Mouse (Mus musculus) forebrain, embryonic 14.5 days (tissue): ENCODE data around the gene Olfr531. TPM values are rescaled to one million over a fixed set of nuclear protein-coding genes. Genes with fewer than 3 reads are reported as not detected.

Source experiments
- ATAC-seq: fragments of 200-750 bp; cut with Nextera tagmentation; 2 replicates; pipeline ENCODE4 v1.8.0; 2017; ENCODE audit warnings: mild to moderate bottlenecking, moderate library complexity
- DNase-seq: peaks from one replicate; pipeline ENCODE4 v3.0.0-alpha.2; 2015; ENCODE audit warnings: low spot score
- H3K27ac ChIP-seq: fragments of 300-500 bp; sonication (generic); 2 replicates; pipeline ENCODE4 v1.5.1; 2014; ENCODE audit warnings: low read depth, mild to moderate bottlenecking, control low read depth, low read length, moderate library complexity
- H3K27me3 ChIP-seq: fragments of 300-500 bp; sonication (generic); replicated peaks from 2 replicates; pipeline ENCODE4 v1.6.1; 2014; ENCODE audit warnings: low read length, control low read depth, mixed read lengths; ENCODE audit not compliant: control insufficient read depth, insufficient read depth
- H3K36me3 ChIP-seq: fragments of 300-500 bp; sonication (generic); 2 replicates; pipeline ENCODE4 v1.6.1; 2014; ENCODE audit warnings: low read length, control low read depth; ENCODE audit not compliant: control insufficient read depth, insufficient read depth
- H3K4me1 ChIP-seq: fragments of 300-500 bp; sonication (generic); 2 replicates; pipeline ENCODE4 v1.6.1; 2014; ENCODE audit warnings: antibody characterized with exemption, low read length, control low read depth; ENCODE audit not compliant: control insufficient read depth, insufficient read depth
- H3K4me2 ChIP-seq: fragments of 300-500 bp; sonication (generic); 2 replicates; pipeline ENCODE4 v1.6.1; 2014; ENCODE audit warnings: mild to moderate bottlenecking, control low read depth, low read length
- H3K4me3 ChIP-seq: fragments of 300-500 bp; sonication (generic); 2 replicates; pipeline ENCODE4 v1.5.1; 2014; ENCODE audit warnings: low read depth, low read length, control low read depth
- H3K9ac ChIP-seq: fragments of 300-500 bp; sonication (generic); 2 replicates; pipeline ENCODE4 v1.6.1; 2014; ENCODE audit warnings: mild to moderate bottlenecking, low read length, control low read depth, moderate library complexity
- H3K9me3 ChIP-seq: fragments of 300-500 bp; sonication (generic); replicated peaks from 2 replicates; pipeline ENCODE4 v1.6.1; 2016; ENCODE audit warnings: low read length, control low read depth, mixed read lengths; ENCODE audit not compliant: control insufficient read depth
- WGBS: fragments of 180-500 bp; shearing (Covaris S2); extraction: QIAGEN DNeasy Blood & Tissue Kit; methylation state at CpG from one replicate; pipeline ENCODE4 v1.1.7; 2014; 5-methylcytosine and 5-hydroxymethylcytosine counted together
- polyA plus RNA-seq: library from polyadenylated mRNA; unstranded; fragments of >200 nt; fragmentation: Nextera tagmentation; extraction: Ambion mirVana; gene quantifications from 2 replicates; pipeline ENCODE4 v1.2.1, GENCODE M21; 2014

The Olfr531 gene
- not detected in 2 replicates for polyA plus RNA-seq

GRCm38 (mm10) chr7:140402818-140403217 is at the start of gene Olfr531:
Olfr531 (minus strand) TSS chr7:140402918.
- Histone ChIP-seq H3K4me3 (no peak within 1 kb of the TSS), H3K27ac (no peak within 1 kb of the TSS), H3K9me3 (no peaks in the 10 kb centered on the region), H3K4me2 (no peak within 1 kb of the TSS), H3K9ac (no peak within 1 kb of the TSS), H3K4me1 (no peaks in the 10 kb centered on the region), H3K27me3 (no peaks in the 10 kb centered on the region), H3K36me3 (no peaks in the 10 kb centered on the region)
- ATAC-seq, result no peak
- DNase-seq, result no peak
- 92% methylated on average over 1 of the region's 1 CpGs for WGBS

- DNase-seq (no peak), ATAC-seq (no peak)
- no peak overlapping the region for H3K4me2 ChIP-seq
- no peaks in the 10 kb centered on the region for H3K4me1 ChIP-seq
- H3K4me3 ChIP-seq, result no peak overlapping the region
- WGBS, result 86% methylated on average over 1 of the region's 1 CpGs
- no peaks in the 10 kb centered on the region for H3K9me3 ChIP-seq
- no peak overlapping the region for H3K9ac ChIP-seq
- no peaks in the 10 kb centered on the region for H3K36me3 ChIP-seq
- no peaks in the 10 kb centered on the region for H3K27me3 ChIP-seq
- no peak overlapping the region for H3K27ac ChIP-seq
Measured at GRCm38 (mm10) chr7:140443141-140443540, 40.4 kb upstream of the Olfr531 start.

GRCm38 (mm10) chr7:140421539-140421938 is 18.8 kb upstream of the Olfr531 start, which contains the start of gene Olfr532:
Olfr532 (minus strand) TSS chr7:140421639.
- Histone ChIP-seq H3K9ac (no peak within 1 kb of the TSS), H3K4me2 (no peak within 1 kb of the TSS), H3K36me3 (no peaks in the 10 kb centered on the region), H3K27ac (no peak within 1 kb of the TSS), H3K4me1 (no peaks in the 10 kb centered on the region), H3K4me3 (no peak within 1 kb of the TSS), H3K27me3 (no peaks in the 10 kb centered on the region), H3K9me3 (no peaks in the 10 kb centered on the region)
- DNase-seq (no peak), ATAC-seq (no peak)
- 96% methylated on average over 1 of the region's 1 CpGs for WGBS

- no peaks in the 10 kb centered on the region for H3K27me3 ChIP-seq
- no peak overlapping the region for H3K27ac ChIP-seq
- H3K9ac ChIP-seq, result no peak overlapping the region
- H3K4me3 ChIP-seq, result no peak overlapping the region
- ATAC-seq (no peak), DNase-seq (no peak)
- WGBS, result 96% methylated on average over 2 of the region's 2 CpGs
- no peak overlapping the region for H3K4me2 ChIP-seq
- no peaks in the 10 kb centered on the region for H3K36me3 ChIP-seq
- H3K4me1 ChIP-seq, result no peaks in the 10 kb centered on the region
- H3K9me3 ChIP-seq, result no peaks in the 10 kb centered on the region
Measured at GRCm38 (mm10) chr7:140376911-140377310, 25.8 kb downstream of the Olfr531 start.

- no peak within 1 kb of the TSS for H3K27ac ChIP-seq
- WGBS, result 78% methylated on average over 1 of the region's 1 CpGs
- H3K4me1 ChIP-seq, result no peaks in the 10 kb centered on the region
- no peak within 1 kb of the TSS for H3K4me3 ChIP-seq
- H3K9ac ChIP-seq, result no peak within 1 kb of the TSS
- no peaks in the 10 kb centered on the region for H3K27me3 ChIP-seq
- ATAC-seq, result no peak
- DNase-seq, result no peak
- no peaks in the 10 kb centered on the region for H3K9me3 ChIP-seq
- no peak within 1 kb of the TSS for H3K4me2 ChIP-seq
- H3K36me3 ChIP-seq, result no peaks in the 10 kb centered on the region
Measured at GRCm38 (mm10) chr7:140376231-140376630, 26.5 kb downstream of the Olfr531 start, which contains the start of gene Olfr530. Olfr530 (minus strand) TSS chr7:140376331.

- H3K4me1 ChIP-seq, result no peaks in the 10 kb centered on the region
- H3K27me3 ChIP-seq, result no peaks in the 10 kb centered on the region
- no peak overlapping the region for H3K9ac ChIP-seq
- H3K9me3 ChIP-seq, result no peaks in the 10 kb centered on the region
- 82% methylated on average over 4 of the region's 4 CpGs for WGBS
- no peak overlapping the region for H3K4me2 ChIP-seq
- DNase-seq, result no peak
- no peak overlapping the region for H3K4me3 ChIP-seq
- no peaks in the 10 kb centered on the region for H3K36me3 ChIP-seq
- H3K27ac ChIP-seq, result no peak overlapping the region
- ATAC-seq, result no peak
Measured at GRCm38 (mm10) chr7:140374300-140374699, 28.4 kb downstream of the Olfr531 start.

- Histone ChIP-seq H3K36me3 (no peaks in the 10 kb centered on the region), H3K9me3 (no peaks in the 10 kb centered on the region), H3K4me3 (no peak within 1 kb of the TSS), H3K27me3 (no peaks in the 10 kb centered on the region), H3K27ac (no peak within 1 kb of the TSS), H3K4me2 (no peak within 1 kb of the TSS), H3K4me1 (no peaks in the 10 kb centered on the region), H3K9ac (no peak within 1 kb of the TSS)
- 66% methylated on average over 3 of the region's 3 CpGs for WGBS
- DNase-seq (no peak), ATAC-seq (no peak)
Measured at GRCm38 (mm10) chr7:140361571-140361970, 41.1 kb downstream of the Olfr531 start, which contains the start of gene Olfr60. Olfr60 (minus strand) TSS chr7:140361671.

Other genes starting within 250 kb of the Olfr531 start
- 7.9 and 9.7 TPM in 2 replicates for gene Sprn, start 248.0 kb downstream of the Olfr531 start, polyA plus RNA-seq
- gene Olfr522, start 238.2 kb downstream of the Olfr531 start, polyA plus RNA-seq, result not detected in 2 replicates
- gene Olfr523, start 229.7 kb downstream of the Olfr531 start, polyA plus RNA-seq, result not detected in 2 replicates
- not detected in 2 replicates for gene Olfr524, start 197.0 kb downstream of the Olfr531 start, polyA plus RNA-seq
- gene Cd163l1, start 184.7 kb downstream of the Olfr531 start, polyA plus RNA-seq, result not detected in 2 replicates
- gene 5830411N06Rik, start 155.6 kb downstream of the Olfr531 start, polyA plus RNA-seq, result not detected in 2 replicates
- gene Olfr525, start 82.1 kb downstream of the Olfr531 start, polyA plus RNA-seq, result not detected in 2 replicates
- not detected in 2 replicates for gene Olfr527, start 68.9 kb downstream of the Olfr531 start, polyA plus RNA-seq
- gene Olfr60, start 41.2 kb downstream of the Olfr531 start, polyA plus RNA-seq, result not detected in 2 replicates
- gene Olfr530, start 26.6 kb downstream of the Olfr531 start, polyA plus RNA-seq, result not detected in 2 replicates
- gene Olfr532, start 18.7 kb upstream of the Olfr531 start, polyA plus RNA-seq, result not detected in 2 replicates
- gene Olfr533, start 60.5 kb upstream of the Olfr531 start, polyA plus RNA-seq, result not detected in 2 replicates
- not detected in 2 replicates for gene Olfr535, start 81.3 kb upstream of the Olfr531 start, polyA plus RNA-seq
- gene Olfr536, start 104.5 kb upstream of the Olfr531 start, polyA plus RNA-seq, result not detected in 2 replicates
- gene Olfr538, start 165.0 kb upstream of the Olfr531 start, polyA plus RNA-seq, result not detected in 2 replicates
- not detected in 2 replicates for gene Olfr46, start 198.4 kb upstream of the Olfr531 start, polyA plus RNA-seq
- not detected in 2 replicates for gene Olfr61, start 226.1 kb upstream of the Olfr531 start, polyA plus RNA-seq
- gene Olfr53, start 243.5 kb upstream of the Olfr531 start, polyA plus RNA-seq, result not detected in 2 replicates